Mouse (Mus musculus) frontal cortex, postnatal 10 days (tissue): ENCODE data around the gene Gm20683.
A peak's percentile ranks its signal among the peaks of the same experiment; 100 is the strongest.

ENCODE experiments used
- DNase-seq, 2 experiments: peaks; one replicate each; pipeline ENCODE4 v3.0.0; 2022; ENCODE audit warnings: low spot score in 2 of 2, mixed read lengths in 1 of 2

Gm20683 gene

DNA sequence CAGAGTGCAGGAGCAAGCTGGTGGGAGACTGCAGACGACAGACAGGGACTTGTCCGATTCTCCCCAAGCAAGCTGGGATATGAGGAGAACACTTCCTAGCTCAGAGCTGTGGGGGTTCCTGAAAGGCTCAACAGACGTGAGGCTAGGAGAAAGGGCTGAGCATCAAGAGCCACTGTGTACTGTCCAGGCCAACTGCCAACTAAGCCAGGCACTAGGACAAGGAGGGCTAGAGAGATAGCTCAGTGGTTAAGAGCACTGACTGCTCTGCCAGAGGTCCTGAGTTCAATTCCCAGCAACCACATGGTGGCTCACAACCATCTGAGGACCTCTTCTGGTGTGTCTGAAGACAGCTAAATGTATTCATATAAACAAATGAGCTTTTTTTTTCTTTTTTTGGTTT lies 946 bp upstream of the Gm20683 start:
- no peak for DNase-seq

DNA sequence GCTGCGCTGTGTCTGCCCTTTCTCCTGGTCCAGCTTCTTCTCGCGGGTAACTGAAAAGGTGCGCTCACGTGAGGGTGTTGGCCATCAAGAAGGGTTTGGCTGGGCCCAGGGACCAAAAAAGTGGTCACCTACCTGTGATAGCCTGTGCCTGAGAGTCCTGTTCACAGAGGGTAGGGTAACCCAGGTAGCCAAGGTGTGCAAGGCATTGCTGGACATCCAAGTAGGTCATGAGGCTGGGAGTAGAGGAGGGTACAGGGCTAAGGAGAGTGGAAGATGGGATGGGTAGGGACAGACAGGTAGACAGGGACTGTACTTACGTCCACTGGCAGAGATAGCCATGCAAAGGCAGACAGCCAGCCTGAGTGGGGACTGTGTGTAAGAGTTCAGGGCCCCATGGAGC lies 1.0 kb downstream of the Gm20683 start:
- no peak for DNase-seq

DNA sequence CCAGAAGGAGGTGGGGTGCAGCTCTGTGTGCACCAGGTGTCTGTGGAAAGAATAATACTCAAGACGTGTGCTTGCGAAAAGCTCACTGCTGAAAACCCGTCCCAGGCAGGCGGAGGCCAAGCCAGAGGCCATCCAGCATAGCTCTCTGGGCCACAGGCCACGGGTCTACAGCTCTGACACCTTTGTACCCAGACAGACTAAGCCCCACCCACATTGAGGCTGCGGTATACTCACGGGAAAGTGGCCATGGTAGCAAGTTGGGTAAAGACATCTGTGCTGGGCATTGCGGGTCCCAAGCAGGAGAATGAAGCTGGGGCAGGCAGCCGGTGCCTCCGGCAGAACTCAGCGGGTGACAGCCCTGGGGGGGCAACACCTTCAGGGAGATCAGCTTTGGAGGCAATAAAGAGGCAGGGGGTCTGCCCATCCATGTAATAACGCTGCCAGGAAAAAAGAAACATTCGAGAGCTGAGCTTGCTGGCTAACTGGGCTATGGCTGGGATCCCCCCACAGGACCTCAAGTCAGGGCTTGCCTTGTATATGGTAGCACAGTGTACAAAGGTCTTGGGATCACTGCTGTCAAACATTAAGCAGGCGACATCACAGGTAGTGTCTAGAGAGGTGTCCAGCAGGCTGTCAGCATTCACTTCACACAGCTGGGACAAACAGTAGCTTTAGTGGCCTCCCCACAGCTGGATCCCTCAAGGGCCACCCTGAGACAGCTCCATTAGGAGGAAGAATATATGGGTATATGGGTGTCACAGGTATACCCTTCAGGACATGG lies 1.9 kb downstream of the Gm20683 start:
- DNase-seq, result no peak

DNA sequence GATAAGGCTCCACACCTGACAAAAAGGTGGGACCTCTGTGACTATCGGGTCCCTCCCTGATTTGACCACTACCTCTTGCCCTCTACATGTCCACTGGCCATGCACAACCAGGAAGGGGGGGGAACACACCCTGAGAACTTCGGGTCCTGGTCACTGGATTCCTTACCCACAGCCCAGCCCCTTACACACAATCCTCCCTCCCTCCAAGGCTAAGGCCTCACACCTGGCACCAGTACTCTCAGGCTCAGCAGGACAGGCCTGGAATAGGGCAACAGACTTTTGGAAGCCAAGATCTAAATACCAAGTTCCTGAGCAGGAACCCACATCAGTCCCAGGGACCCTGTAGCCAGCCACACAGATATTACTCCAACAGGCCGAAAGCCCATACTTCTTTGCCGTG lies 2.7 kb downstream of the Gm20683 start:
- no peak for DNase-seq

DNA sequence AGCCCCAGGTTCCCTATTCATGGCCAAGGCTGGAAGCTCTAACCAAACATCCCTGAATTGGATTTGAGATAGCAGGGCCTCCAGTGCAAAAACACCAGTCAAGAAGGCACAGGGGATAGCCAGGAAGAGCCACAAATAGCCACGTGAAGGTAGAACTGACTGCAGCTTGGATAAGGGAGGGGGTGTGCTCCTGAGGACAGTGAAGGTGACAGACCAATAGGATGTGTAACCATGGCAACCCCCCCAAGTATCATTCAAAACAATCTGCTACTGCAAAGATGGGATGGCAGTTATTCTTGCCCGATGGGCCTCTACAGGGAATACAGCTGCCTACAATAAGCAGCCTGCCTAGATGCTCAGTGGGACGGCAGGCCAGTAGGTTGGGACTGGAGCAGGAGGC lies 4.0 kb downstream of the Gm20683 start:
- DNase-seq, result no peak

DNA sequence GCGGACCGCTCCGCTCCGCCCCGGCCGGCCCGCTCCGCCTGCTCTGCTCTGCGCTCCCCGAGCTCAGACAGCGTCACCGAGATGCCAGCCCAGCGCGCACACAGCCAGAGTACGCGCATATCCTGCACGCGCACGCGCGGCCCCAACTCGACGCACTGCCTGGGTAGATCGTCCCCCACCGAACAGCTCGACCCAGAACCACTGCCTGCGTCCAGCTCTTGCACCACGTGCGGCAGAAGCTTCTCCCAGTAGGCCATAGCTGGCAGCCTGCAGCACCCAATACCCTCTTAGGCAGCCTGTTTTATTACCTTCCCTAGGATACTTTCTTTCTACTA lies 4.5 kb downstream of the Gm20683 start, which contains the start of gene Rhbdl1:
Gene Rhbdl1, minus strand, starts transcription at position 220 of the 335 bp plus-strand sequence.
- DNase-seq, result peak; percentile 82 to 83

DNA sequence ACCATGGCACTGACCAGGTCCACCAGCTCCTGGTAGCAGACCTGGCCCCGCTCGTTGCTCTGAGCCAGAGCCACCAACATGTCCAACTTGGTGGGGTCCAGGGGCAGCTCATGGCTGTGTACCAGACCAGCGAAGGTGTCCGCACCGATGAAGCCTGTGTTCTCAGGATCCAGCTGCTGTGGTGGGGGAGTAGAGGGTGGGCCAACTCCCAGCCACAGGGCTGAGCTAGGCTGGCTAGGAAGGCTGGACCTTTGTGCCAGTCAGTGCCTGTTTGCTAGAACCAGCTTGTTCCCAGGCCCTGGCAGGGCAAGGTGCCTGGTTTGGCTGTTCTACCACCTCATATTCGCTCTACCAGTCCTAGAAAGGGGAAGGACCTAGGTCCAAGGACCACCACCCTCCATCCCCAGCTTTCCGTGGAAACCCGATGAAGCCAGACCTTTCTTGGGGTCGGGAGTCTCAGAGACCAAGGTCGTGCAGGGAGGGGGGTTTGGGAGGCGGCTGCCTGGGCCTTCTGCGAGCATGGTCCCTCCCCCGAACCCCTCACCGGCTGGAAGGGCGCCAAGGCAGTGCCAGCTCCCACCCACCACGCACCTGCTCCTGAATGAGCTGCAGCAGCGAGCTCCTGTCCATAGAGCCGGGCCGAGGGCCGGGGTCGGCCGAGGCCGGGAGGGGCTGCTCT lies 5.0 kb downstream of the Gm20683 start:
- no peak for DNase-seq

DNA sequence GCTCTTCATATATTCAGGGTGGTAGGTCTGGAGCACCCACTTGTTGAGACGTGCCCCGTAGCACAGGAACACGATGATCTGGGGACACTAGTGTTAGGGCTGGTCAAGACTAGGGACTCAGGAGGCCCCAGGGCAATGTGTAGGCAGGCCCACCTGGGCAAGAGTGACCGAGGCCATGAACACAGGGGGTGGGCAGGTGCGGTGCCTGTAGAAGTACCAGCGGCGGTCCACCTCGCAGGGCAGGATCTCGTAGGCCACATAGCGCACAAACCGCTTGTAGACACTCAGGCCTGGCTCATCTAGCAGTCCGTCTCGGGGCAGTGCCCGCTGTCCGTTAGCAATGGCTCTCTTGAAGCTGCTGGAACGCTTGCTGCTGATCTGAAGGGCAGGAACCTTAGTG lies 5.7 kb downstream of the Gm20683 start:
- no peak for DNase-seq

DNA sequence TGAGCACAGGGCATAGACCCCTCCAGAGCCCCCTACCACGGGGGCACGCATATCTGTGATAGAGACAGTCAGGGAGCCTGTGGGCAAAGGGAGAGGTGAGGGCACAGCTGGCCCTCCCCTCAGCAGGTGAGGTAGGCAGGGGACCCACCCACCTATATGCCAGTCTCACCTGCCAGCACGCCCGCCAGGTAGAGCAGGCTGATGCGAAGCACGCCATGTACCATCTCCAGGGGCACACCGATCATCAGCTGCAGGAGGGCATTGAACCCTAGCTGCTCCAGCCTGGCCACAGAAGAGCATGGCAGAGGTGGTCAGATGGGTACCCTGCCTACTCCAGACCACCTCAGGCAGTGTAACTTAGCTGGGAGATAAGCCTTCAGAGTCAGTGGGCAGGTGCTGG lies 6.3 kb downstream of the Gm20683 start:
- DNase-seq, result no peak

DNA sequence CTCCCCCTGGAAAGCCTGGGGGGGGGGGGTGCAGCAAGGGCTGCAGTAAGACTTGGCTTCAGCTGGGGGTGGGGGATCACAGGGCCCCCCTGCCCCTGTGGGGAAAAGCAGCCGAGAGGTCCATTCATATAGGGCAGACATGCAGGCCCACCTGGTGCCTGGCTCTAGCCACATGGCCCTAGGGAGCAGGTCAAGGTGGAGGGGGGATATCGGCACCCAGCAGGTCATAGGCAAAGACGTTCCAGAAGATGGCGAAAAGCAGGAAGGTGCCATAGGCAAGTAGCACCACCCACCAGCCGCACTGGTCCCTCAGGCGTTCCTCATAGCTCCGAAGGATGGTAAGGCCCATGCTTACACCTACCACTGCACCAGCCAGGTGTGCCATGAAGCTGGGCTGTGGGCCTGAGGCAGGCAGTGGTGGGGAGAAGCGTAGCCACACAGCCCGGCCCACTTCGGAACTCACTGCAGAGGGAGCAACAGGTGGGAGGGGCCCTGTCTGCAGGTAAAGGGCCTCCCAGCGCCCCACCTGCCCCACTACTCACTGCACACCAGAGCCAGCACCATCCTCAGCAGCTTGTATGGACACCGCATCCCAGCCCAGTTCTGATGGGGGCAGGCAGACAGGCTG lies 6.9 kb downstream of the Gm20683 start:
- no peak for DNase-seq

DNA sequence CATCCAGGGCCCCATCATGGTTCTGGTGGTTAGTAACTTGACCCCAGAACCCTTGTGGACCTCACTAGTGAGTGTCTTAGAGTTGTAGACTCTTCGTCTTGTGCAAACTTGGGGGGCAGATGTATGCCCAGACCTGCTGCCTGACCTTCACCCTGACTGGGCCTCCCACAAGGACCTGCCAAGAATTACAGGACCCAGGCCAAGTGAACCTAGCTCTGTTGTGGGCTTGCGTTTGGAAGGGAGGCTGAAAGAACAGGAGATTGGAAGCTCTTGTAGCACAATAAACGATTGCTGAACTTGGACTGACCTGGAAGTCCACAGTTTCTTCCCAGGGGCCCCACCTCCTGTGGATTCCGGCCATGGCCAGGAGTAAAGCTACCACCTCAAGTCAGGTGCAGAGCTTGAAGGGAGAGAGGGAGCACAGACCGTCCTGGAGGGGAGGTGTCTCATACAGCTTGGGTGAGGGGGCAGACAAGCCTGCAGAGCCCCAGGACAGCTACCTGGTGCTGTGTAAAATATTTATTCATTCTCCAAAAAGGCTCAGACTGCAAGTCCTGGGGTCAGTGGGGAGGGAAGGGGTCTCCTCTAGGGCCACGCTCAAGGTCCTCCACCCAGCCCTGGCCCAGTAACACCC lies 7.5 kb downstream of the Gm20683 start:
- no peak for DNase-seq

DNA sequence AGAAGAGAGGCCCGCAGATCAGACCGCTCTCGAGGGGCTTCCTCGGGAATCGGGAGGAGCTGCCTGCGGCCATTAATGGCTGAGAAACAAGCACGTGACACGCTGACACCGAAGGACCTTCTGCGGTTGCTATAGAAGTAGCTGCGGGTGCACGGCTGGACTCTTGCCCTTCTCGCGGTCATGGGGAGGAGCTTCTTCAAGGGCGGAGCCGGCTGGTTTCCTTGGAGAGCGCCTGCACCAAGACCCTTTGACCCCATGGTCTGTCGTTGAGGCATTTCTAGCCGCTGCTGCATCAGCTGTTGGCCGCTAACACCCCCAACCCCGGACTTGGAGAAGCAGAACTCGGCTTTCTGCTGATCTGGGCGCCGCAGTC lies 8.3 kb downstream of the Gm20683 start, which contains the start of gene Stub1:
Gene Stub1, minus strand, starts transcription at position 114 of the 373 bp plus-strand sequence.
- DNase-seq, result peak; percentile 87 to 90

DNA sequence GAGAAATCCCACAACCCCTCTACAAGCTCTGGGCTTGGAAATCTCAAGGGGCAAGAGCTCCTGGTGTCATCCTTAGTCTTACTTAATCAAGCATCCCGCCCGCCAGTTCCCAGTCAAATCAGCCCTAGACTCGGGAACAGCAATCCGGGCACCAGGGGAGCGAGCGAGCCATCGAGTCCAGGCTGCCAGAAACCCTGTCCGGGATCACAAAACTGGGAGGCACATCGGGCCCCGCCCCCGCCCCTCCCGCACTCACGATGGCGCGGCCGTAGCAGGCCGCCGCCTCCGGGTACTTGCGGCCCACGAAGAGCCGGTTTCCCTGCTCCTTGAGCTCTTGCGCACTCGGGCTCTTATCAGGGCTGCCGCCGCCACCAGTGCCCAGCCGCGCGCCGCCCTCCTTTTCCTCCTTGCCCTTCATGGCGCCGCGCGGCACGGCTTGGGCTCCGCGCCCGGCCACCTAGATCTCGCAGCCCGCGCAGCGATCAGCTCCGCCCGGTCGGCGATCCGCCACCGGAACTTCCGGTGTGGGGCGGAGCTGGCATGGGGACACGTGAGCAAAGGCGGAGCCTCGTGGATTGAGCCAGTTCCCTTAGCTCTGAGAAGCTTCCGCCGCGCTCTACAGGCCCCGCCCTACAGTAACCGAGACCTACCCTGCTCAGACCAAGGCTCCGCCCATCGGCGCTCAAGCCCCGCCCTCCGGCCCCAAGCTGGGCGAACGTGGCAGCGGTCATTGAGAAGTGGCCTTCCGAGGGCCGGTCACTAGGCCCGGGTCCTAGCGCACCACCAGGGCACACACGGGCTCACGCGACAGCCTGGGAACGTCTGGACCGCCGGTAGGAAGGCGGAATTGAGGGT lies 8.9 kb downstream of the Gm20683 start:
- DNase-seq, result peak; percentile 98 to 99

DNA sequence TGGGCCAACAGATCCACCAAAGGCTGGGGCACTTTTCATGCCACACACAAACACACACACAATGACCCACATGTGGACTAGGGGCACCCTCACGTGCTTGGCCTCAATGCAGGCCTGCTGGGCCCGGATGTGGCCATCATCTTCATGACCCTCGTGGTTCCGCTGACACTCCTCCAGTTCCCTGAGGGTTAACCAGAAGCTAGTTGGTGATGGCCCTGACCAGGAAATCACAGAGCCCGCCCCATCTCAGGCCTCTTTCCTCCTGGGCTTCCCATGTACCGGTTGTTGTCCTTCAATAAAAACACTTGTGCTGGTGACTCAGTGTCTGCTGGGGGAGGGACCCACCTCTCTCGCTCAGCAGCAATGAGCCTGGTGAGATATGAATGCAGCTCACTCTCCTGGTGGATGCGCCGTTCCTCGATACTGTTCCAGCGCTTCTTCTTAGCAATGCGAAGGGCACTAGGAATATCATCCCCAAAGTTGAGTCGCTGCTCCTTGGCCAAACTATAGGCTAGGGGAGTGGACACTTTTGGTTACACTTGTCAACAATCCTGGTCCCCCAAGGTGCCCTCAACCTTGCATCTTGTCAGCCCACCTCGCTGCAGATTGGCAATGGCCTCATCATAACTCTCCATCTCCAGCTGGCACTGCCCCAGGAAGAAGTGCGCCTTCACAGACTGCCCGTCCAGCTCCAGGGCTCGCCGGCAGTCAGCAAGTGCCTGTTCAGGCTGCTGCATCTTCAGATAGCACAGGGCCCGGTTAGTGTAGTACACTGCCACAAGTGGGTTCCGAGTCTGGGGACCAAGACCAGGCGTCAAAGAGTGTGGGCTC lies 9.9 kb downstream of the Gm20683 start:
- DNase-seq, result no peak

DNA sequence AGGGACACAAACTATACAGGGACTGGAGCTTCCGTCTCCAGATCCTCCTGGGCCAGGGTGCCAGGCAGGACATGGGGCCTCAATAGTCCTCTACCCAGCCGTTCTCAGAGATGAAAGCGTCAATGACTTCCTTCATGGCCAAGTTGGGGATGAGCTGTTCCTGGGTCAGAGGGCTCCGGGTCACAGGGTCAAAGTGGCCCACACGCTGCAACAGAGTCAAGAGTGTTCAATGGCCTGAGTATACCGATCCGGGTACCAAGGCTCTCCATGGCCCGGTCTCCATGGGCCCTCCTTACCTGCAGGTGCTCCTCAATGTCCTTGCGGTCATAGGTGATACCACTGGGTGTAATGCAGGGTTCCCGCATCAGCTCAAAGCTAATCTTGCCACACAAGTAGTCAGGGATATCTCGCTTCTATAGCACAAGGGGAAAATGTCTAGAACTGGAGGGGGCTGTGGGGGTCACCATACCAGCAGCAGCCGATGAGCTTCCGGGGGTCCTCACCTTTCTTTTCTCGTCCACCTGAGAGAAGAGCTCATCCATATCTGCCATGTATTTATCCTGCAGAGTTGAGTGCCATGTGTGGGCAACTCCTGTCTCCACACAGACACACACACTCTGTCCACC lies 10.6 kb downstream of the Gm20683 start:
- no peak for DNase-seq

DNA sequence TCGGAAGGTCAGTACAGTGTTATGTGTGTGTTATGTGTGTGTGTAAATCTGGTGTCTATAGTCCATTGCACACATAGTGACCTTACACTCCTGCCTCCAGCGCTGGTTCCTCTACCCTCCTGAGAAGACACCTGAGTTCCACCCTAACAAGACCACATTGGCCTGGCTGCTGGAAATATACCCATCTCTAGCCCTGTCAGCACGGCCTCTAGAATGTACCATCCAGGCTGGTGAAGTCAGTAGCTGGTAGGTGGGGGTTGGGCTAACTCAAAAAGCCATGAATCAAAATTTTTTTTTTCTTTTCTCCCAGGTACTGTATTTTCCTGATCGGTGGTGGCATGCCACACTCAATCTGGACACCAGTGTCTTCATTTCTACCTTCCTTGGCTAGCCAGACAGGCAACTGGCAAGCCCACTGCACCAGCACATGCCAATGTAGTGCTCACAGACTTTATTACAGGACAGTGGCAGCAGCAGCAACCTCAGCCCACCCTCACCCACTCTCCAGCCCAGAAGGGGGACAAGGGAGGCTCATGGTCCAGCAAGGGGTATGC lies 11.3 kb downstream of the Gm20683 start:
- DNase-seq, result no peak

DNA sequence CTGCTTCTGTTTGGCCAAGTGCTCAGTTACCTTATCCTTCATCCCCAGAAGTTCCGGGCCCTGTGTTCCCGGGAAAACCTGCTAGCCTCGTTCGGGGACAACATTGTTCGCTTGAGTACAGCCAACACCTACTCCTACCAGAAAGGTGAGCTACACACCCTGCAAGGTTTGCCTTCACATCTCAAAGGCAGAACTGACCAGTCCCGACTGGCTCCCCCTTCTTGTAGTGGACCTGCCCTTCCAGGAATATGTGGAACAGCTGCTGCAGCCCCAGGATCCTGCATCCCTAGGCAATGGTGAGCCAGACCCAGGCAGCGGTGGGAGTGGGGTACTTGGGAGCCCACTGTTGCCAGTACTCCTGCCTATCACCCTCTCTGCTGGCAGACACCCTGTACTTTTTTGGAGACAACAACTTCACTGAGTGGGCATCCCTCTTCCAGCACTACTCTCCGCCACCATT lies 12.0 kb downstream of the Gm20683 start:
- DNase-seq, result no peak

DNA sequence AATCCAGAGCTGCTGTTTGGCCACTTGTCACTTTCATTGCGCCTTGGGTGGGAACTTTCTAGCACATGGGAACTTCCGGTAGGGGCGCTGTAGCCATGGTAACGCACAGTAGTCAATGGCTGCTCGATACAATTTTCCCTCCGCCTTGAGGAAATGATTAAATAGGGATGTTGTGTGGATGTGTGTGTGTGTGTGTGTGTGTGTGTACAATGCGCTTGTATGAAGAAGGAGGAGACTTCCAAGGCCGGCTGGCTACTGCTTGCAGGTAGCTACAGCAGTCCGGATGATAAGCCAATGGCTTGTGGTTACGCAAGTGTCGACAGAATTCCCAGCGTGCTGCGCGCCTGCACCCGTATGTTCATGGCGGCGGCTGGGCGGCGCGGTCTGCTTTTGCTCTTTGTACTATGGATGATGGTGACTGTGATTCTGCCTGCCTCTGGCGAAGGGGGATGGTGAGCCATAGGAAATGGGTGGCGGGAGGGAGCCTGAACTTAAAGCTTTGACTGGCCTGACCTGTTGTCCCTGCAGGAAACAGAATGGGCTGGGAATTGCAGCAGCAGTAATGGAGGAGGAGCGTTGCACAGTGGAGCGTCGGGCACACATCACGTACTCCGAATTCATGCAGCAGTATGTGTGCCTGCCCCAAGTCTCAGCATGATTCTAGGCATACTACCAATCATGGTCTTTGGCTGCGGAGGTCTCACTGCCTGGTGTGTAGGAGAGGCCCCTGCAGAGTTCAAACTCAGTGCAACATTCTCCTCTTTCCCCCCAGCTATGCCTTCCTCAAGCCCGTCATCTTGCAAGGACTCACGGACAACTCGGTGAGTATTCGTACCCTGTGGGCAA lies 12.6 kb downstream of the Gm20683 start, which contains the start of gene Jmjd8:
Gene Jmjd8, plus strand, starts transcription at position 156 of the 846 bp plus-strand sequence.
- DNase-seq, result peak; percentile 75 to 80

DNA sequence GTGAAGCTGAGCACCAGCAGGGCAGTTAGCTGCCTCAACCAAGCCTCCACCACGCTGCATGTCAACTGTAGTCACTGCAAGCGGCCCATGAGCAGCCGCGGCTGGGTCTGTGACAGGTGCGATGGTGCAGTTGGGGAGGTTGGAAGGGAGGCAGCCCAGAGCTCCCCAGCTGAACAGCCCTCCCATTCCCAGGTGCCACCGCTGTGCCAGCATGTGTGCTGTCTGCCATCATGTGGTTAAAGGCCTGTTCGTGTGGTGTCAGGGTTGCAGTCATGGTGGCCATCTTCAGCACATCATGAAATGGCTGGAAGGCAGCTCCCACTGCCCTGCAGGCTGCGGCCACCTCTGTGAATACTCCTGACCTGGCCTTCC lies 13.4 kb downstream of the Gm20683 start:
- no peak for DNase-seq
